Mouse (Mus musculus): ENCODE data around the gene Aftph. TPM values are rescaled to one million over a fixed set of nuclear protein-coding genes. Genes with fewer than 3 reads are reported as not detected.

Aftph gene
- polyA plus RNA-seq, 1 experiment: 37.3 TPM

DNA sequence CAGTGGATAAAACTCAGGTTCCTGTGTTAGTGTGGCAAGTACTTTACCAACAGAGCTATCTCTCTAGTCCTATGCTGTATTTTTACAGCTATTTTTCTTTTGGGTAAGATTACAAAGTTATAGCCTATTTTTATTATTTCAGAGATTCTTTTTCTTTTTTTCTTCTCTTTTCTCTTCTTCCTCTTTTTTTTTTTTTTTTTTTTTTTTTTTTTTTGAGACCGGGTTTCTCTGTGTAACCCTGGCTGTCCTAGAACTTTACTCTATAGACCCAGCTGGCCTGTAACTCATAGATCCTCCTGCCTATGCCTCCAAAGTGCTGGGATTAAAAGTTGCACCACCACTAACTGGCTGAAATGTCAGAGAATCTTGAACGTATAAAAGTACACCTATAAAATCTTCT lies 13.3 kb downstream of the Aftph start:
- H3K27ac ChIP-seq (ENCODE audit: insufficient read depth, low read length): no peak overlapping the region; the same call in 1 of the 2 replicates
- H3K27me3 ChIP-seq (ENCODE audit: control insufficient read depth, insufficient read depth, low read length): no peaks in the 10 kb centered on the region
- H3K36me3 ChIP-seq (ENCODE audit: control insufficient read depth, insufficient read depth, low read length): peaks cover 8% of the 10 kb centered on the region
- WGBS: 47% methylated on average over 2 of the region's 2 CpGs
- H3K4me3 ChIP-seq (ENCODE audit: extremely low read depth, insufficient read depth, insufficient read length): no peak overlapping the region
- TF ChIP-seq CTCF (IDR thresholded peaks at IDR 0.05; ENCODE audit: extremely low read depth, insufficient read depth, insufficient read length, insufficient replicate concordance) (no peak), POLR2A (IDR thresholded peaks at IDR 0.05; ENCODE audit: low read depth, low read length) (no peak)
- DNase-seq (ENCODE audit: low read depth in 1 of 2, low spot score in 2 of 2): no peak
- H3K4me1 ChIP-seq (ENCODE audit: control insufficient read depth, insufficient read depth, insufficient read length): no peaks in the 10 kb centered on the region; the same call in 1 of the 2 replicates

DNA sequence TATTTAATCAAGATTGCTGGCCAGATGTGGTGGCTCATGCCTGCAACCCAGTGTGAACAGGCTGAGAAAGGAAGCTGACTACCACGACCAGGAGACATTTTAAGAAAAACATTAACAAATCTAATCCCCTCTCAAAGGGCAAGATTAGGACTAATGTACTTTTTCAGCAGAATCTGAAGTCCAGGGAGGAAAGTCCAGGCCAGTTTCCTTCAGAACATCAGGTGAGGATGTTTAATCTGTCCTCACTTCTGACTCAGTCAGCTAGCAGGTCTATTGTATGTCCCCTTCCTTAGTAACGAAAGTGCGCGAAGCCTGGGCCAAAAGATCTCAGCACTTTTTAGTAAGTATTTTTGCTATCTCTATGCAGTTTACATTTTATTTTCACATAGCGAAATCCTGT lies 17.8 kb downstream of the Aftph start:
- 85% methylated on average over 5 of the region's 5 CpGs for WGBS
- Histone ChIP-seq H3K36me3 (ENCODE audit: control insufficient read depth, insufficient read depth, low read length) (peaks cover 10% of the 10 kb centered on the region), H3K4me1 (ENCODE audit: control insufficient read depth, insufficient read depth, insufficient read length) (no peaks in the 10 kb centered on the region; the same call in 1 of the 2 replicates), H3K4me3 (ENCODE audit: extremely low read depth, insufficient read depth, insufficient read length) (no peak overlapping the region), H3K27me3 (ENCODE audit: control insufficient read depth, insufficient read depth, low read length) (no peaks in the 10 kb centered on the region), H3K27ac (ENCODE audit: insufficient read depth, low read length) (no peak overlapping the region)
- TF ChIP-seq POLR2A (IDR thresholded peaks at IDR 0.05; ENCODE audit: low read depth, low read length) (no peak), CTCF (IDR thresholded peaks at IDR 0.05; ENCODE audit: extremely low read depth, insufficient read depth, insufficient read length, insufficient replicate concordance) (no peak)
- no peak for DNase-seq (ENCODE audit: low read depth in 1 of 2, low spot score in 2 of 2)

DNA sequence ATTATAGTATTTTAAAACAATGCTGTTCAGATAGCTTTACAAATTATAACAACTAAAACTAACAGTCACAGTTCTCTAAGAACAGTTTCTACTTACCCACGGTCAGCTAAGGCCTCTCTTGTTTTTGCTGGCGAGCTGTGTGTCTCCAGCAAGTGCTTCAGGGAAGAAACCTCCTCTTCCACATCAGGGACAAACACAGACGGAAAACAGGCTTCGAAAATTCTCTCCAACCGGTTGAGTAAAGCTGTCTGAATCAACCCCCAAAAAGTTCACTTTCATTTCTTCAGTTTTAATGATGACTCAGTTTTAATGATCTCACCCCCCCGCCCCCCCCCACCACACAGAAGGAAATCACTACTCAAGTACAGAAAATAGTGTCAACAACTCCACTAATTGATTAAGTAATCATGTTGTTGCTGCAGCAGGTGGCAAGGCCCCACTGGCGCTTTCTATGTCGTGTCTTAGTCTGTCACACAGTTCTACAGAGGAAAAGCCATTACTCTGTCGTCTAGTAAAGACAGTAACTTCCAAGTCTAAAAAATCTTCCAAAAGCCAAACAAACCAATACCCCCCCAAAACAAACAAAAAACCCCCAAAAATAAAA lies 29.2 kb downstream of the Aftph start:
- Histone ChIP-seq H3K27ac (ENCODE audit: insufficient read depth, low read length) (no peak overlapping the region), H3K27me3 (ENCODE audit: control insufficient read depth, insufficient read depth, low read length) (no peaks in the 10 kb centered on the region), H3K36me3 (ENCODE audit: control insufficient read depth, insufficient read depth, low read length) (peaks cover 7% of the 10 kb centered on the region), H3K4me1 (ENCODE audit: control insufficient read depth, insufficient read depth, insufficient read length) (no peaks in the 10 kb centered on the region), H3K4me3 (ENCODE audit: extremely low read depth, insufficient read depth, insufficient read length) (no peak overlapping the region)
- no peak for DNase-seq (ENCODE audit: low read depth in 1 of 2, low spot score in 2 of 2)
- 82% methylated on average over 9 of the region's 9 CpGs for WGBS
- TF ChIP-seq POLR2A (IDR thresholded peaks at IDR 0.05; ENCODE audit: low read depth, low read length) (no peak), CTCF (IDR thresholded peaks at IDR 0.05; ENCODE audit: extremely low read depth, insufficient read depth, insufficient read length, insufficient replicate concordance) (no peak)

DNA sequence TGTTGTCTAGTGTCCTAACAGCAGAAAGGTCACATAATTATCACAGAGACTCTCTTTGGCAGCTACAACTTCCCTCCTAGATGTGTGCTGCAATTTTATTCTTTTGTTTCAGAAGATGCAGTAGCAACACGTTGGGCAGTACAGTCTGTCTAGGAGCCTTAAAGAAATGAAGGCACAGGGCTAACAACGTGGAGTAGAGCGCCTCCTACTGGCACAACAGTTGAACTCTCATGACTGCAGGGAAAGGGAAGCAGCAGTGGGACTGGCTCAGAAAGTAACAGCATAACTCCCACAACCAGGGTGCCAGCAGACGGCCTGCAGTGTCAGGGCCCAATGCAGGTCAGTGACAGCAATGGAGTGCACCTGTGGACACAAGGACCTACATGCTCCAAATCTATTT lies 50.4 kb downstream of the Aftph start:
- peaks cover 19% of the 10 kb centered on the region for H3K36me3 ChIP-seq (ENCODE audit: control insufficient read depth, insufficient read depth, low read length)
- TF ChIP-seq POLR2A (IDR thresholded peaks at IDR 0.05; ENCODE audit: low read depth, low read length): no peak
- peak; percentile 74; the same call in 1 of the 2 replicates for TF ChIP-seq CTCF (IDR thresholded peaks at IDR 0.05; ENCODE audit: extremely low read depth, insufficient read depth, insufficient read length, insufficient replicate concordance)
- no peaks in the 10 kb centered on the region for H3K4me1 ChIP-seq (ENCODE audit: control insufficient read depth, insufficient read depth, insufficient read length)
- peak; percentile 40 to 41 for DNase-seq (ENCODE audit: low read depth in 1 of 2, low spot score in 2 of 2)
- no peaks in the 10 kb centered on the region for H3K27me3 ChIP-seq (ENCODE audit: control insufficient read depth, insufficient read depth, low read length)
- WGBS: 23% methylated on average over 4 of the region's 4 CpGs
- no peak overlapping the region for H3K27ac ChIP-seq (ENCODE audit: insufficient read depth, low read length)
- H3K4me3 ChIP-seq (ENCODE audit: extremely low read depth, insufficient read depth, insufficient read length): no peak overlapping the region

DNA sequence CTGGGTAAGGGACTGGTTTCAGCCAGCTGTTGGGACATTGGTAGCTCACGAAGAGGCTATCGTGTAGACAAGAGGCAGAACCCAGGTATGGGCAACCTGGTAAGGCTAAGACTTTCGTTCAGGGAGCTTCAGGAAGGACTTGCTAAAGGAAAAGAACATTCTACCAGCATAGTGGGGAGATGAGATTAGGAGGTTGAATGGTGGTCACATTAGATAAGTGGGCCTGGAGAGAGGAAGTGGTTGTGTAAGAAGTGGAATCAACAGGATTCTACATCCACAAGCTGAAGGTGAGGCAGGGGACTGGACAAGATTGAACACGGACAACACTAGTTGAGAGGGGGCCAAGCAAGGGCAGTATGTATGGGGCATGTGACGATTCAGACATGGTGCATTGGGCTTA lies 59.7 kb downstream of the Aftph start:
- Histone ChIP-seq H3K27me3 (ENCODE audit: control insufficient read depth, insufficient read depth, low read length) (no peaks in the 10 kb centered on the region), H3K4me3 (ENCODE audit: extremely low read depth, insufficient read depth, insufficient read length) (no peak overlapping the region), H3K27ac (ENCODE audit: insufficient read depth, low read length) (no peak overlapping the region), H3K36me3 (ENCODE audit: control insufficient read depth, insufficient read depth, low read length) (peaks cover 12% of the 10 kb centered on the region), H3K4me1 (ENCODE audit: control insufficient read depth, insufficient read depth, insufficient read length) (no peaks in the 10 kb centered on the region)
- DNase-seq (ENCODE audit: low read depth in 1 of 2, low spot score in 2 of 2): no peak
- TF ChIP-seq POLR2A (IDR thresholded peaks at IDR 0.05; ENCODE audit: low read depth, low read length) (no peak), CTCF (IDR thresholded peaks at IDR 0.05; ENCODE audit: extremely low read depth, insufficient read depth, insufficient read length, insufficient replicate concordance) (no peak)
- 82% methylated on average over 5 of the region's 5 CpGs for WGBS

DNA sequence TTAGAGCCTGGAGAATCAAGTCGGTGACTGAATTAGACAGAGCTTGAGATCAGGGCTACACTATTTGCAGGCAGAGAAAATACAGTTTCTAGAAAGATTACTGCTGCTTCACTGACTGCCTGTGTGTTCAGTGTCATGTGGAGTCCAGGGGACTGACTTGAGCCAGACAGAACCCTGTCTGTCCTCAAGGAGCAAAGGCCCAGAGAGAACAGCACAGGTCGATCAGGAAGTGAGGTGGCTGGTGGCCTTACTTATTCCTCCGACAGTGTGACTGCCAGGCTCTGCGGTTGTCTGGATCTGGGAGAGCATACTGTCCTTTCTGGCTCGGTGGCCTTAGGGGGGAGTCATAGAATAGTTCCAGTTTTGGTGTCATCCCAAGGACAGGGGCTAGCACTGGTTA lies 60.6 kb downstream of the Aftph start:
- Histone ChIP-seq H3K27ac (ENCODE audit: insufficient read depth, low read length) (no peak overlapping the region), H3K4me1 (ENCODE audit: control insufficient read depth, insufficient read depth, insufficient read length) (no peaks in the 10 kb centered on the region), H3K27me3 (ENCODE audit: control insufficient read depth, insufficient read depth, low read length) (no peaks in the 10 kb centered on the region), H3K4me3 (ENCODE audit: extremely low read depth, insufficient read depth, insufficient read length) (no peak overlapping the region), H3K36me3 (ENCODE audit: control insufficient read depth, insufficient read depth, low read length) (peaks cover 5% of the 10 kb centered on the region)
- 91% methylated on average over 5 of the region's 5 CpGs for whole genome bisulfite sequencing
- DNase-seq (ENCODE audit: low read depth in 1 of 2, low spot score in 2 of 2): no peak
- TF ChIP-seq CTCF (IDR thresholded peaks at IDR 0.05; ENCODE audit: extremely low read depth, insufficient read depth, insufficient read length, insufficient replicate concordance) (no peak), POLR2A (IDR thresholded peaks at IDR 0.05; ENCODE audit: low read depth, low read length) (no peak)

DNA sequence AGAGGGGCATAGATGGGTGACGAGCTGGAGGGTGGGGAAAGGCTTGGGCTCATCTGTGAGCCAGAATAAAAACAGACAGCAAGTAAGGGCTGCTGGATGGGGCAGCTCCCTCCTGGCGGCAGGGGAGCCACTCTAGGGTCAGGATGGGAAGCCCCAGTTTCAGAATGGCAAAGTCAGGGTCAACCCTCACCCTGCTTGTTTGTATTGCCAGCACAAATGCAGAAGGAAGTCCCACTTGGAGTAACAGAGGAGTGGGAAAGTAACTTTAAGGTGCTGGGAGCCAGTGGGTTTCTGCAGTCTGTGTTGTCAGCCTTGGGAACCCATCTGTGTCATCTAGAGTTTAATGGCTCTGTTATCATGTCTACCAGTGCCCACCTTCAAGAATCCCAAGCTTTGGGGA lies 62.0 kb downstream of the Aftph start:
- TF ChIP-seq POLR2A (IDR thresholded peaks at IDR 0.05; ENCODE audit: low read depth, low read length): no peak
- no peak for TF ChIP-seq CTCF (IDR thresholded peaks at IDR 0.05; ENCODE audit: extremely low read depth, insufficient read depth, insufficient read length, insufficient replicate concordance)
- H3K27ac ChIP-seq (ENCODE audit: insufficient read depth, low read length): no peak overlapping the region
- H3K36me3 ChIP-seq (ENCODE audit: control insufficient read depth, insufficient read depth, low read length): peaks cover under 1% of the 10 kb centered on the region; the same call in 1 of the 2 replicates
- no peaks in the 10 kb centered on the region for H3K4me1 ChIP-seq (ENCODE audit: control insufficient read depth, insufficient read depth, insufficient read length)
- 89% methylated on average over 2 of the region's 2 CpGs for WGBS
- H3K27me3 ChIP-seq (ENCODE audit: control insufficient read depth, insufficient read depth, low read length): no peaks in the 10 kb centered on the region
- no peak for DNase-seq (ENCODE audit: low read depth in 1 of 2, low spot score in 2 of 2)
- no peak overlapping the region for H3K4me3 ChIP-seq (ENCODE audit: extremely low read depth, insufficient read depth, insufficient read length)
